Mouse (Mus musculus) thymus, adult 2 months (tissue): Measurements from ENCODE around the gene Sp3.

ENCODE experiments used
- CTCF ChIP-seq: fragments of 200-500 bp; IDR thresholded peaks from 2 replicates; pipeline ENCODE4 v1.5.1; 2012; ENCODE audit warnings: mild to moderate bottlenecking, control low read depth, low read length, moderate library complexity, borderline replicate concordance; ENCODE audit not compliant: control insufficient read depth, poor library complexity, insufficient read depth; ENCODE audit errors: extremely low read depth
- POLR2A ChIP-seq: fragments of 200-500 bp; IDR thresholded peaks from 2 replicates; pipeline ENCODE4 v1.6.1; 2012; ENCODE audit warnings: mild to moderate bottlenecking, low read length, control low read depth, moderate library complexity; ENCODE audit not compliant: control insufficient read depth, poor library complexity, insufficient read depth; ENCODE audit errors: extremely low read depth

GRCm38 (mm10) chr2:72912708-72913457, 67.4 kb downstream of the Sp3 start:
- no peak for TF ChIP-seq CTCF
- TF ChIP-seq POLR2A = no peak
